Mouse (Mus musculus): ENCODE measurements at regions not wholly inside any gene's neighbourhood (a gene's known extent, or its start where the extent isn't known, plus 50 kb on each side); places are given as distances from the start of the nearest gene placed in this dataset.
"Not testable (repeated sequence)": the region's sequence is repeated elsewhere in the genome, so short reads cannot be mapped to it uniquely, and the experiment has no call there.

GRCm38 (mm10) chr6:3911284-3911683 lies 77.4 kb downstream of the Tfpi2 start:
- no peak overlapping the region for H3K4me3 ChIP-seq (ENCODE audit: low read depth, low read length)
- ATAC-seq (ENCODE audit: low read depth) (no peak), DNase-seq (ENCODE audit: low spot score) (peak; percentile 17)
- no peak overlapping the region for H3K9ac ChIP-seq (ENCODE audit: low read depth, low read length)
- no peaks in the 10 kb centered on the region for H3K36me3 ChIP-seq (ENCODE audit: control insufficient read depth, insufficient read depth, low read length)
- no peaks in the 10 kb centered on the region for H3K4me1 ChIP-seq (ENCODE audit: control insufficient read depth, insufficient read depth, low read length)
- H3K9me3 ChIP-seq (ENCODE audit: control insufficient read depth, low read length) = no peaks in the 10 kb centered on the region
- H3K4me2 ChIP-seq (ENCODE audit: low read depth, low read length) = no peak overlapping the region
- no peak overlapping the region for H3K27ac ChIP-seq (replicated peaks; ENCODE audit: low read depth, low read length)
- no peaks in the 10 kb centered on the region for H3K27me3 ChIP-seq (replicated peaks; ENCODE audit: control insufficient read depth, insufficient read depth, low read length)
- 63% methylated on average over 5 of the region's 5 CpGs for WGBS

GRCm38 (mm10) chr6:3904704-3905103 lies 84.0 kb downstream of the Tfpi2 start:
- Histone ChIP-seq H3K9me3 (ENCODE audit: control insufficient read depth, low read length) (no peaks in the 10 kb centered on the region), H3K9ac (ENCODE audit: low read depth, low read length) (no peak overlapping the region), H3K36me3 (ENCODE audit: control insufficient read depth, insufficient read depth, low read length) (no peaks in the 10 kb centered on the region), H3K4me2 (ENCODE audit: low read depth, low read length) (no peak overlapping the region), H3K4me1 (ENCODE audit: control insufficient read depth, insufficient read depth, low read length) (no peaks in the 10 kb centered on the region), H3K4me3 (ENCODE audit: low read depth, low read length) (no peak overlapping the region), H3K27ac (replicated peaks; ENCODE audit: low read depth, low read length) (no peak overlapping the region), H3K27me3 (replicated peaks; ENCODE audit: control insufficient read depth, insufficient read depth, low read length) (no peaks in the 10 kb centered on the region)
- WGBS = 87% methylated on average over 10 of the region's 10 CpGs
- DNase-seq (ENCODE audit: low spot score) (no peak), ATAC-seq (ENCODE audit: low read depth) (no peak)

- not testable (repeated sequence) for ATAC-seq (ENCODE audit: low read depth); H3K4me3 ChIP-seq (ENCODE audit: low read depth, low read length); DNase-seq (ENCODE audit: low spot score); H3K9ac ChIP-seq (ENCODE audit: low read depth, low read length); H3K4me1 ChIP-seq (ENCODE audit: control insufficient read depth, insufficient read depth, low read length); H3K36me3 ChIP-seq (ENCODE audit: control insufficient read depth, insufficient read depth, low read length); H3K27me3 ChIP-seq (replicated peaks; ENCODE audit: control insufficient read depth, insufficient read depth, low read length); H3K9me3 ChIP-seq (ENCODE audit: control insufficient read depth, low read length); H3K4me2 ChIP-seq (ENCODE audit: low read depth, low read length); H3K27ac ChIP-seq (replicated peaks; ENCODE audit: low read depth, low read length)
- 74% methylated on average over 2 of the region's 2 CpGs for WGBS
Measured at GRCm38 (mm10) chr6:3875816-3876215, 111.3 kb upstream of the Calcr start.

- H3K4me3 ChIP-seq (ENCODE audit: low read depth, low read length); ATAC-seq (ENCODE audit: low read depth); H3K9ac ChIP-seq (ENCODE audit: low read depth, low read length); H3K4me1 ChIP-seq (ENCODE audit: control insufficient read depth, insufficient read depth, low read length); DNase-seq (ENCODE audit: low spot score); H3K4me2 ChIP-seq (ENCODE audit: low read depth, low read length); H3K27ac ChIP-seq (replicated peaks; ENCODE audit: low read depth, low read length); H3K9me3 ChIP-seq (ENCODE audit: control insufficient read depth, low read length); H3K36me3 ChIP-seq (ENCODE audit: control insufficient read depth, insufficient read depth, low read length); H3K27me3 ChIP-seq (replicated peaks; ENCODE audit: control insufficient read depth, insufficient read depth, low read length): not testable (repeated sequence)
- WGBS = 32% methylated on average over 1 of the region's 1 CpGs
Measured at GRCm38 (mm10) chr6:3874826-3875225, 110.3 kb upstream of the Calcr start.

GRCm38 (mm10) chr6:3861046-3861445 lies 96.5 kb upstream of the Calcr start:
- ATAC-seq (ENCODE audit: low read depth) (no peak), DNase-seq (ENCODE audit: low spot score) (no peak)
- Histone ChIP-seq H3K4me2 (ENCODE audit: low read depth, low read length) (no peak overlapping the region), H3K9ac (ENCODE audit: low read depth, low read length) (no peak overlapping the region), H3K27me3 (replicated peaks; ENCODE audit: control insufficient read depth, insufficient read depth, low read length) (no peaks in the 10 kb centered on the region), H3K36me3 (ENCODE audit: control insufficient read depth, insufficient read depth, low read length) (no peaks in the 10 kb centered on the region), H3K4me3 (ENCODE audit: low read depth, low read length) (no peak overlapping the region), H3K27ac (replicated peaks; ENCODE audit: low read depth, low read length) (no peak overlapping the region), H3K4me1 (ENCODE audit: control insufficient read depth, insufficient read depth, low read length) (no peaks in the 10 kb centered on the region), H3K9me3 (ENCODE audit: control insufficient read depth, low read length) (no peaks in the 10 kb centered on the region)
- WGBS = 79% methylated on average over 5 of the region's 5 CpGs

- DNase-seq (ENCODE audit: low spot score) = no peak
- ATAC-seq (ENCODE audit: low read depth) = no peak
- Histone ChIP-seq H3K4me1 (ENCODE audit: control insufficient read depth, insufficient read depth, low read length) (no peaks in the 10 kb centered on the region), H3K4me2 (ENCODE audit: low read depth, low read length) (no peak overlapping the region), H3K9me3 (ENCODE audit: control insufficient read depth, low read length) (no peaks in the 10 kb centered on the region), H3K4me3 (ENCODE audit: low read depth, low read length) (no peak overlapping the region), H3K36me3 (ENCODE audit: control insufficient read depth, insufficient read depth, low read length) (no peaks in the 10 kb centered on the region), H3K27me3 (replicated peaks; ENCODE audit: control insufficient read depth, insufficient read depth, low read length) (no peaks in the 10 kb centered on the region), H3K9ac (ENCODE audit: low read depth, low read length) (no peak overlapping the region), H3K27ac (replicated peaks; ENCODE audit: low read depth, low read length) (no peak overlapping the region)
- WGBS = 93% methylated on average over 1 of the region's 1 CpGs
Measured at GRCm38 (mm10) chr6:3860587-3860975, 96.1 kb upstream of the Calcr start.

GRCm38 (mm10) chr6:3859942-3860586 lies 95.5 kb upstream of the Calcr start:
- H3K27ac ChIP-seq (replicated peaks; ENCODE audit: low read depth, low read length) = no peak overlapping the region
- no peak overlapping the region for H3K4me2 ChIP-seq (ENCODE audit: low read depth, low read length)
- no peaks in the 10 kb centered on the region for H3K36me3 ChIP-seq (ENCODE audit: control insufficient read depth, insufficient read depth, low read length)
- no peak overlapping the region for H3K9ac ChIP-seq (ENCODE audit: low read depth, low read length)
- 77% methylated on average over 4 of the region's 4 CpGs for WGBS
- DNase-seq (ENCODE audit: low spot score) (no peak), ATAC-seq (ENCODE audit: low read depth) (no peak)
- H3K4me3 ChIP-seq (ENCODE audit: low read depth, low read length) = no peak overlapping the region
- no peaks in the 10 kb centered on the region for H3K4me1 ChIP-seq (ENCODE audit: control insufficient read depth, insufficient read depth, low read length)
- 0 out of 2 replicates have a peak, but pooled peaks cover 2% of the 10 kb centered on the region for H3K9me3 ChIP-seq (ENCODE audit: control insufficient read depth, low read length)
- no peaks in the 10 kb centered on the region for H3K27me3 ChIP-seq (replicated peaks; ENCODE audit: control insufficient read depth, insufficient read depth, low read length)

GRCm38 (mm10) chr6:3850146-3850545 lies 85.6 kb upstream of the Calcr start:
- H3K4me2 ChIP-seq (ENCODE audit: low read depth, low read length) = no peak overlapping the region
- ATAC-seq (ENCODE audit: low read depth) = no peak

More at GRCm38 (mm10) chr6:3850146-3850545, 85.6 kb upstream of the Calcr start:
- 79% methylated on average over 5 of the region's 5 CpGs for WGBS
- H3K27ac ChIP-seq (replicated peaks; ENCODE audit: low read depth, low read length) = no peak overlapping the region
- no peaks in the 10 kb centered on the region for H3K4me1 ChIP-seq (ENCODE audit: control insufficient read depth, insufficient read depth, low read length)
- no peaks in the 10 kb centered on the region for H3K27me3 ChIP-seq (replicated peaks; ENCODE audit: control insufficient read depth, insufficient read depth, low read length)
- 0 out of 2 replicates have a peak, but pooled peaks cover 6% of the 10 kb centered on the region for H3K9me3 ChIP-seq (ENCODE audit: control insufficient read depth, low read length)
- H3K9ac ChIP-seq (ENCODE audit: low read depth, low read length) = no peak overlapping the region
- H3K4me3 ChIP-seq (ENCODE audit: low read depth, low read length) = no peak overlapping the region
- H3K36me3 ChIP-seq (ENCODE audit: control insufficient read depth, insufficient read depth, low read length) = no peaks in the 10 kb centered on the region
- DNase-seq (ENCODE audit: low spot score) = peak; percentile 2

Measured in embryonic facial prominence, embryonic 14.5 days (tissue).